Mouse (Mus musculus) kidney, embryonic 15.5 days (tissue): ENCODE measurements around the gene Traf2. TPM values are rescaled to one million over a fixed set of nuclear protein-coding genes. Genes with fewer than 3 reads are reported as not detected.
"Not testable (repeated sequence)": the region's sequence is repeated elsewhere in the genome, so short reads cannot be mapped to it uniquely, and the experiment has no call there.

Experiments
- ATAC-seq: fragments of 200-750 bp; cut with Nextera tagmentation; replicated peaks from 2 replicates; pipeline ENCODE4 v1.8.0; 2017; ENCODE audit warnings: moderate TSS enrichment; ENCODE audit not compliant: low FRiP score
- H3K27ac ChIP-seq: fragments of 300-500 bp; sonication (generic); 2 replicates; pipeline ENCODE4 v1.5.1; 2015; ENCODE audit warnings: mild to moderate bottlenecking, inconsistent platforms
- H3K27me3 ChIP-seq: fragments of 300-500 bp; sonication (generic); 2 replicates; pipeline ENCODE4 v1.6.1; 2015; ENCODE audit warnings: inconsistent platforms
- H3K36me3 ChIP-seq: fragments of 300-500 bp; sonication (generic); 2 replicates; pipeline ENCODE4 v1.6.1; 2015; ENCODE audit warnings: inconsistent platforms
- H3K4me1 ChIP-seq: fragments of 300-500 bp; sonication (generic); 2 replicates; pipeline ENCODE4 v1.6.1; 2015; ENCODE audit warnings: inconsistent platforms
- H3K4me2 ChIP-seq: fragments of 300-500 bp; sonication (generic); 2 replicates; pipeline ENCODE4 v1.6.1; 2015; ENCODE audit warnings: moderate library complexity, mild to moderate bottlenecking, inconsistent platforms
- H3K4me3 ChIP-seq: fragments of 300-500 bp; sonication (generic); replicated peaks from 2 replicates; pipeline ENCODE4 v1.5.1; 2015; ENCODE audit warnings: mild to moderate bottlenecking, inconsistent platforms
- H3K9ac ChIP-seq: fragments of 300-500 bp; sonication (generic); 2 replicates; pipeline ENCODE4 v1.6.1; 2015; ENCODE audit warnings: mild to moderate bottlenecking, inconsistent platforms
- H3K9me3 ChIP-seq: fragments of 300-500 bp; sonication (generic); replicated peaks from 2 replicates; pipeline ENCODE4 v1.6.1; 2016; ENCODE audit warnings: inconsistent platforms
- WGBS: fragments of 180-500 bp; shearing (Covaris S2); methylation state at CpG from one replicate; pipeline ENCODE4 v1.1.7; 2015; ENCODE audit warnings: mixed read lengths; 5-methylcytosine and 5-hydroxymethylcytosine counted together
- polyA plus RNA-seq: library from polyadenylated mRNA; unstranded; fragments of >200 nt; fragmentation: Nextera tagmentation; extraction: Ambion mirVana; gene quantifications from 2 replicates; pipeline ENCODE4 v1.2.1, GENCODE M21; 2015

The Traf2 gene
- polyA plus RNA-seq, 1 experiment from 2014 or later = 37.3 TPM

DNA sequence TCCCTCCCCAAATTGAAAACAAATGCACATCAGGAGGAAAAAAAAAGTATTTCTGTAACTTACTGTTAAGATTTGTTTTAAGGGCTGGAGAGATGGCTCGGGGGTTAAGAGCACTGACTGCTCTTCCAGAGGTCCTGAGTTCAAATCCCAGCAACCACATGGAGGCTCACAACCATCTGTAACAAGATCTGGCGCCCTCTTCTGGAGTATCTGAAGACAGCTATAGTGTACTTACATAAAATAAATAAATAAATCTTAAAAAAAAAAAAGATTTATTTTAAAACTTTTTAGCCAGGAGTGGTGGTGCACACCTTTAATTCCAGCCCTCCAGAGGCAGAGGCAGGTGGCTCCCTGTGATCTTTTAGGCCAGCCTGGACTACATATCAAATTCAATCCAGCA, 8.7 kb upstream of the Traf2 start:
- WGBS = 62% methylated on average over 2 of the region's 2 CpGs
- H3K27ac ChIP-seq, H3K9ac ChIP-seq, H3K27me3 ChIP-seq, H3K36me3 ChIP-seq, ATAC-seq, H3K9me3 ChIP-seq, H3K4me2 ChIP-seq, H3K4me3 ChIP-seq: not testable (repeated sequence)
- peaks cover 26% of the 10 kb centered on the region for H3K4me1 ChIP-seq

DNA sequence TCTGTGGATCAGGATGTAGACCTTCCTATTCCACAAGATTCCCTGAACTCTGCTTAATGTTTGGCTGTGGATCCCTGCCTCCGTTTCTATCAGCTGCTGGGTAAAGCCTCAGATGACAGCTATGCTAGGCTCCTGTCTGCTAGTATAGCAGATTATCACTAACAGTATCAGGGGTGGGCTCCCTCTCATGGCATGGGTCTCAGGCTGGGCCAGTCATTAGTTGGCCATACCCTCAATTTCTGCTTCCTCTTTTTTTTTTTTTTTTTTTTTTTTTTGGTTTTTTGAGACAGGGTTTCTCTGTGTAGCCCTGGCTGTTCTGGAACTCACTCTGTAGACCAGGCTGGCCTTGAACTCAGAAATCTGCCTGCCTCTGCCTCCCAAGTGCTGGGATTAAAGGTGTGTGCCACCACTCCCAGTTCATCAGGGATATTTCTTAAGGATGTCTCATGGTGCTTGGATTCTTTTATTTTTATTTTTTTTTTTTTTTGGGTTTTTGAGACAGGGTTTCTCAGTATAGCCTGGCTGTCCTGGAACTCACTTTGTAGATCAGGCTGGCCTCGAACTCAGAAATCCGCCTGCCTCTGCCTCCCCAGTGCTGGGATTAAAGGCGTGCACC, 6.5 kb upstream of the Traf2 start:
- not testable (repeated sequence) for H3K9ac ChIP-seq, H3K9me3 ChIP-seq, H3K4me3 ChIP-seq, ATAC-seq, H3K4me2 ChIP-seq, H3K27me3 ChIP-seq, H3K27ac ChIP-seq, H3K36me3 ChIP-seq
- WGBS = 89% methylated on average over 4 of the region's 4 CpGs
- H3K4me1 ChIP-seq = peaks cover 13% of the 10 kb centered on the region

DNA sequence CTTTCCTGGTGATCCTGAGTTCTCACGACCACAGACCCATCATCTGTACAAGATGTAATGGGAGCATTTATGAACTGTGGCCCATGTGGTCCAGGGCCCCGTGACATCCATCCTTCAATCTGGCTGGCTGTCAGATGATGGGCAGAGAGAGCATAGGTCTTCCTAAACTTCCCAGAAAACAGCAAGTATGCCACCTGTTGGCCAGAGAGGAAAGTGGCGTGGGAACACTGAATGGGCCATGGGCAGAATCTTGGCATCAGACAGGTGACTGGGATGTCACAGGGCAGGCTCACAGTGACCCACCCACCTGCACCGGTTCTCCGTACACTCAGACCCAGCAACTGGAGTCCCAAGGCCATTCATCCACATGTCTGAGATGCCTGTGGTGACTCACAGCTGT, 4.4 kb upstream of the Traf2 start:
- Histone ChIP-seq H3K4me2 (no peak overlapping the region), H3K9ac (no peak overlapping the region), H3K36me3 (no peaks in the 10 kb centered on the region), H3K4me1 (peaks cover under 1% of the 10 kb centered on the region), H3K9me3 (no peaks in the 10 kb centered on the region), H3K4me3 (no peak overlapping the region), H3K27ac (no peak overlapping the region), H3K27me3 (no peaks in the 10 kb centered on the region)
- 30% methylated on average over 5 of the region's 5 CpGs for WGBS
- ATAC-seq = no peak

DNA sequence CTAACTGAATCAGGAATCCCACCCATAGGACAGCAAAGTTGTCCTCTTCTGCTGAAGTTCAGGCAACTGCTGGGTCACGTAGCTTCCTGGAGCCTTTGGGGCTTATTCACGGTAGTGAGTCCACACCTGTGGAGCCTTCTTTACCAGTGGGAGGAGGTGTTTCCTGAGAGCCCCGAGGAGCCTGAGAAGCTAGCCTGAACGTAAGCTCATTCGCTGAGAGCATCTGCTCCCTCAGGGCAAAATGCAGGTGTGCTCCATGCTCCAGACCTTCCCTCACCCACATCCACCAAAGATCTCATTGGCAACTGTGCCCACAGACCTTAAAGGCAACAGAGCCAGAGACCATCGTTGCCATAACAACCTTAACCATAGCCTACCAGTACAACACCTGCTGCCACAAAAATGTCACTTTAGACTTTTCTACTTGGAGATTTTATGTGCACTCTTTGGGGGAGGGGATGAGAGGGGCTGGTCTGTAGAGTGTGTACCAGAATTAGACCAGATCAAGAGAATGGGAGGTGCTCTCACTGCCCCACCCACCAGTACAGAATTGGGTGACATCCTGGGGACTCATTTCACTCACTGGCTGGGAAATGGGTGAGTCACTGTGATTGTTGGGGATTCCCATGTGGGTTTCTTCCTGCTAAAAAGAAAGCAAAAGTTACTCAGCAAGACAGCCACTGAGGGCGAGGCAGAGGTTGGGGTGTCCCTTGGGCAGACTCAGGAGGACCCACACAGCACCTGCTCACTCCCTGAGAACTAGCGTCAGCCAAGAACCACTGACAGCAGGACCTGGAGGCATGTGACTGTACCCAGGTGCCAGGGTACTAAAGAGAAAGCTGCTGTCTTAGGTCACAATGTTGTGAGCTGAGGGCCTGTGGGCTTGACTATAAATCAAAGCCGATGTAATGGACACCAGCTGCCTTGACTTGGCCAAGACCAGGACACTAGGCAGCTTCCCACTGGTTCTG, 2.6 kb upstream of the Traf2 start:
- no peak overlapping the region for H3K27ac ChIP-seq
- 0 out of 2 replicates have a peak, but pooled peaks cover 5% of the 10 kb centered on the region for H3K36me3 ChIP-seq
- no peak overlapping the region for H3K9ac ChIP-seq
- no peak overlapping the region for H3K4me3 ChIP-seq
- H3K4me1 ChIP-seq = peaks cover 16% of the 10 kb centered on the region
- H3K9me3 ChIP-seq = no peaks in the 10 kb centered on the region
- no peak overlapping the region for H3K4me2 ChIP-seq
- 66% methylated on average over 9 of the region's 9 CpGs for WGBS
- no peaks in the 10 kb centered on the region for H3K27me3 ChIP-seq
- ATAC-seq = no peak

DNA sequence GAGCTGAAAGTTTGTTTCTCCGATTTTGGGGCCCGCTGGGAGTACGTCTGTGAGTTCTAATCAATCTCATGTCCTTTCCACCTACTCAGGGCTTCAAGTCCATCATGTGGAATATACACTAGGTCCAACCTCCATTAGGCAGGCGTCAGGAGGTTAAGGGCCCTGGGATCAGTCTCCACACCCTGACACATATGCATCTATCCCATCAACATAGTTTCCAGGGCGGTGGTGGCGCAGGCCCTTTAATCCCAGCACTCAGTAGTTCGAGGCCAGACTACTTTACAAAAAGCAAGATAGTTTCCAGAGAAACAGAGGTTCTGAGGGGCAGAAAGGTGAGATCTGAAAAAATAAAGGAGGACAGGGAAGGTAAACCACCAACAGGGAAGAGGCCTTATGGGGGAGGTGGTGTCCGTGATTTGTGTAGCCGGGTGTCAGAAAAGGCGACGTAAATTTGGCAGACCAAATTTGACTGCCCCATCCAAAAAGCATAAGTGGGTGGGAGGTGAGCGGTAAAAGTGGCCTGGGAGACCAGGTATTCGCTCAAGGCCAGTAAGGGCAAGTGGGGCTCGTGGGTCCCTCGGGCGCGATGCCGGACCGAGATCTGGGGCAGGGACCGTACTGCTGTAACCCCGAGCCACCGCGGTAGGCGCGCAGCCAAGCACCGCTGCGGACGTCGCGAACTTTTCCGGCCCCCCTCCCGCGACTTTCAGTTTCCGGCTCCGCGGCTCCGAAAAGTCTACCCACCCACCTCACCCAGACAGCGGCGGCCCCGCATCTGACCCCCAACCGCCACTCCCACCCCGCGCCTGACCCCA, 537 bp downstream of the Traf2 start:
- Histone ChIP-seq H3K27me3 (no peaks in the 10 kb centered on the region), H3K36me3 (0 out of 2 replicates have a peak, but pooled peaks cover 5% of the 10 kb centered on the region), H3K9me3 (no peaks in the 10 kb centered on the region), H3K9ac (peak overlapping the region; percentile 86), H3K27ac (peak overlapping the region; percentile 82), H3K4me2 (peak overlapping the region; percentile 75), H3K4me3 (peak overlapping the region; percentile 81), H3K4me1 (peaks cover 36% of the 10 kb centered on the region)
- peak; percentile 73 for ATAC-seq
- WGBS = 8% methylated on average over 43 of the region's 43 CpGs

DNA sequence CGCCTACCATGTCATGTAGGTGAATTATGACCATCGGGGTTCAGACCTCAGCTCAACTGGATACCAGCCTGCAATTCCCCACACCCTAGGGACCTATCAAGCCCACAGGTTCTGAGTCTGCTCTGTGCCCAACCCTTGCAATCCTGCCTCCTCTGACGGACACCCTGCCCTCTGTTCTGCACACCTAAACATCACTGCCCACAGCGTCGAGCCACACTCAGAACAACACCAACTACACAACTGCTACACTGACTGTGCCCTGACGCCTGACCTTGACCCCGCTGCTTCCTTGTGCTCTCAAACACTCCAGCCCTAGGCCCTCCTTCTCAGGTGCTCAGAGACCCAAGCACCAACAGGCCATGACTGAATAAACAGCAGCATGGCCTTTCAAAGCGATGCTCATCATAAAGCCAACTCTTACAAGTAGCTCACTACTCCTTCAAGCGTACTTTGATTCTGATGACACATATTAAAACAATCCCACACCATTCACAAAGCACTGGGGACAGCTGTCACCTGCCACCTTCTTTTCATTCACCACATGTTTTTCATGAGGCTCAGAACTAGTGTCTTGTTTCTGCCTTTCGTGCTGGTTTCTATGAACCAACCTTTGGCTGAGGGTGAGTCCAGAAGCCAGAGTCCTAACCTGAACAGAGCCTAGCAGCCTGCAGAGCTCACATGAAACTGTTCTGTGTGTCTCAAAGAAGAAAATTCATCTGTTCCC, 4.9 kb downstream of the Traf2 start:
- Histone ChIP-seq H3K27me3 (no peaks in the 10 kb centered on the region), H3K4me2 (no peak overlapping the region), H3K9ac (no peak overlapping the region), H3K4me1 (peaks cover 51% of the 10 kb centered on the region), H3K9me3 (no peaks in the 10 kb centered on the region), H3K4me3 (no peak overlapping the region), H3K36me3 (peaks cover 30% of the 10 kb centered on the region), H3K27ac (peak overlapping the region; percentile 68)
- ATAC-seq = peak; percentile 34; the same call in 1 of the 2 replicates
- WGBS = 44% methylated on average over 10 of the region's 10 CpGs

DNA sequence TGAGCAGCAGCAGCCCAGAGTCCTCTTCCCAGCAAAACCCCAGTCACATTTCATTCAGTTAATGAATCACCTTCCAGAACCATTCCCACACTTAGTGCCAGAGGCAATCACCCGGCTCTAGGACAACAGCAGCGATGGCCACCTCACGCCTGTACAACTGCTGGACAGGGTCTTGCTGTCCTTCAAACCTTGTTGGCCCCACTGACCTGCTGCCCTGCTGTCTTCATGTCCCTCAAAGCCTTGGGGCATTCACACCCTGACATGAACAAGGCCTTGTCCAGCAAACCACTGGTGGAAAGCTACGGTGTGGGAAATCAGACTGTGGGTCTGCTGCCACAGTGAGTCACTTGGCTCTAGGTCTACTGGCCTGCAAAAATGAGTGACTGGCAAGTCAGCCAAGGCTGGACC, 6.2 kb downstream of the Traf2 start:
- no peak overlapping the region for H3K9ac ChIP-seq
- H3K27ac ChIP-seq = peak overlapping the region; percentile 75
- H3K4me1 ChIP-seq = peaks cover 45% of the 10 kb centered on the region
- ATAC-seq = peak; percentile 57; the same call in 1 of the 2 replicates
- 72% methylated on average over 4 of the region's 4 CpGs for WGBS
- H3K27me3 ChIP-seq = no peaks in the 10 kb centered on the region
- H3K9me3 ChIP-seq = no peaks in the 10 kb centered on the region
- H3K4me2 ChIP-seq = no peak overlapping the region
- H3K36me3 ChIP-seq = peaks cover 43% of the 10 kb centered on the region
- no peak overlapping the region for H3K4me3 ChIP-seq

DNA sequence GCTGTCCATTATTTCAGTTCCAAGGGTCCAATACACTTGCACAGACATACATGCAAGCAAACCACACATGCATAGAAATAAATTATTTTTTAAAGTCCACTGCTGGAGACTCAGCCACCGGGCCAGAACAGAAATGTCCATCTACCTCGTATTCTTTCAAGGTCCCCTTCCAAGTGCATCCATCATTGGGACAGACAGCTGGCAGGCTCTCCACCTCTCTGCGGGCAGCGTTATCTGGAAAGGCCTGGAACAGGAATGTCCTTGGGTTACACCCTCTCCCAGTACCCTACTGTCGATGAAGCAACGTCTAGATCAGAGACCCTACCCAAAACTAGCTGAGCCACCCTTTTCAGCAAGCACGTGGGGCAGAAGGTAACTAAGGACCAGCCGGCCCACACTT, 10.2 kb downstream of the Traf2 start:
- WGBS = 93% methylated on average over 8 of the region's 8 CpGs
- Histone ChIP-seq H3K9ac (no peak overlapping the region), H3K27me3 (no peaks in the 10 kb centered on the region), H3K4me2 (no peak overlapping the region), H3K36me3 (peaks cover 76% of the 10 kb centered on the region), H3K4me3 (no peak overlapping the region), H3K27ac (no peak overlapping the region), H3K4me1 (peaks cover 19% of the 10 kb centered on the region), H3K9me3 (no peaks in the 10 kb centered on the region)
- no peak for ATAC-seq

DNA sequence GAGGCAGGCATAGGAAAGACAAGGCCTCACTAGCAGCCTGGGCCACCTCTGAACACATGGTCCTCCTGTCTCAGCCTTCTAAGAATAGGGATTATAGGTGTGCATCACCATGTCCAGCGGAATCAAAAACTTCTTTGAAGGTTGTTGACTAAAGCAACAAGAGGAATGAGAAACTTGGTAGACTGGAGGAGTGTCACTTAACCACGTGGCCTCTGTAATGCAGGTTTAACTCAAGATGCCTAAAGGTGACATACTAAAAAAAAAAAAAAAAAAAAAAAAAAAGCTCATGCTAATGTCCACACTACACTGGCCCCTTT, 11.9 kb downstream of the Traf2 start:
- Histone ChIP-seq H3K4me2 (no peak overlapping the region), H3K4me3 (no peak overlapping the region), H3K4me1 (peaks cover 3% of the 10 kb centered on the region; the same call in 1 of the 2 replicates), H3K9me3 (no peaks in the 10 kb centered on the region), H3K9ac (no peak overlapping the region), H3K36me3 (peaks cover 91% of the 10 kb centered on the region), H3K27ac (no peak overlapping the region), H3K27me3 (no peaks in the 10 kb centered on the region)
- 94% methylated on average over 2 of the region's 2 CpGs for WGBS
- ATAC-seq = no peak

DNA sequence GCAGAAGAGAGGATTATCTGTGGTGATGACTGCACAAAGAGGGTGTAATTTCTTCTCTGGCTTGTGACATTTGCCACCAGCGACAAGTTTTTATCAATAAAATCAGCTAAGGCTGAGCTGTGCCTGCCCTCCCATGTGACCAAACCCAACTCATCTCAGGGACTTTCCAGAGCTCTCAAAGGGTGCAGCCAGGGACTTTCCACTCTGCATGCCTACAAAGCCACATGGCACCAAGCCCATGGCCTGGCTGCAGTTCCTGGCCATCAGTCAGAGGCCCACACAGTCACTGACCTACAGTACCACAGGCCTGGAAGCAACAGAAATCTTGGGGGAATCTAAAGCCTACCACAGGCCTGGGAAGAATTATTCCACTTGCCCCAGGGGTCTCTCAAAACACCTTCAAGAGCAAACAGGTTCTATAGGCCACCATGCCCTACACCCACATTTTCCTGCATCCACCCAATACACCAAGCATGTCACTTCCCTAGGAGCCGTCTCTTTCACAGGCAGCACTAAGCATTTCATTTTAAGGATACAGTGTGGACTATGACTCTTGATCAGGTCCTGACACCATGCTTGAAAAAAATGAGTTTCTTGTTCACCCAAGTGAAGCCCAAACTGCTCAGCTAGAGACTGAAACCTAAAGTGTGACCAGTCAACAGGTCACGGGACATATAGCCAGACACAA, 12.4 kb downstream of the Traf2 start:
- Histone ChIP-seq H3K36me3 (peaks cover 96% of the 10 kb centered on the region), H3K27ac (no peak overlapping the region), H3K4me1 (no peaks in the 10 kb centered on the region), H3K4me3 (no peak overlapping the region), H3K9ac (no peak overlapping the region), H3K9me3 (no peaks in the 10 kb centered on the region), H3K27me3 (no peaks in the 10 kb centered on the region), H3K4me2 (no peak overlapping the region)
- ATAC-seq = no peak
- WGBS = 85% methylated on average over 3 of the region's 3 CpGs

DNA sequence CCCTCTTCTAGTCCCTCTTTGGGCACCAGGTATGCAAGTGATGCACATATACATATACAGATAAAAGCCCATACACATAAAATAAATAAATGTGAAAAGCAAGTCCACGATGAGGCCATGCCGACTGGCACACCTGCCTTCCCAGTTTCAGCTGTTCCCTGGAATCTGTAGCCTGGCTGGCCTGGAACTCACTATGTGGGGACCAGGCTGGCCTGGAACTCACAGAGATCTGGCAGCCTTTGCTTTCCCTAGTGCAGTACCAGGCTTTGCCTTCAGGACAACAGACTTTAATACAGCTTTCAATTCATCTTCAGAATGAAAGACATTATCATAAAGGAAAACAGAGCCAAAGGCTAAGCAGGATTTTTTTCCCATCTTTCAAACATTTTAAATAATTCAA, 13.0 kb downstream of the Traf2 start:
- WGBS = 95% methylated on average over 2 of the region's 2 CpGs
- Histone ChIP-seq H3K4me3 (no peak overlapping the region), H3K27ac (no peak overlapping the region), H3K9ac (no peak overlapping the region), H3K4me2 (no peak overlapping the region), H3K36me3 (peaks cover 98% of the 10 kb centered on the region), H3K4me1 (no peaks in the 10 kb centered on the region), H3K9me3 (no peaks in the 10 kb centered on the region), H3K27me3 (no peaks in the 10 kb centered on the region)
- ATAC-seq = no peak
